Mouse (Mus musculus) brown adipose tissue, adult 24 weeks (tissue): ENCODE measurements around the gene Slc4a2. TPM values are rescaled to one million over a fixed set of nuclear protein-coding genes. Genes with fewer than 3 reads are reported as not detected.

Experiments used
- H3K27ac ChIP-seq: fragments of 200-500 bp; replicated peaks from 2 replicates; pipeline ENCODE4 v1.5.1; 2012; ENCODE audit warnings: low read depth, mild to moderate bottlenecking, low read length
- H3K4me1 ChIP-seq: fragments of 200-500 bp; 2 replicates; pipeline ENCODE4 v1.6.1; 2012; ENCODE audit warnings: low read length, mixed read lengths; ENCODE audit not compliant: control insufficient read depth, insufficient read depth, insufficient read length
- H3K4me3 ChIP-seq: fragments of 200-500 bp; 2 replicates; pipeline ENCODE4 v1.5.1; 2012; ENCODE audit warnings: low read depth, mild to moderate bottlenecking, low read length, moderate library complexity; ENCODE audit not compliant: insufficient read depth
- polyA plus RNA-seq: library from polyadenylated mRNA; stranded (reverse); fragments of >200 nt; gene quantifications from 2 replicates; pipeline ENCODE4 v1.2.4, GENCODE M21; 2012; ENCODE audit not compliant: missing spikeins, insufficient read depth, insufficient read length

The Slc4a2 gene
- polyA plus RNA-seq, 1 experiment, result 8.2 TPM

DNA sequence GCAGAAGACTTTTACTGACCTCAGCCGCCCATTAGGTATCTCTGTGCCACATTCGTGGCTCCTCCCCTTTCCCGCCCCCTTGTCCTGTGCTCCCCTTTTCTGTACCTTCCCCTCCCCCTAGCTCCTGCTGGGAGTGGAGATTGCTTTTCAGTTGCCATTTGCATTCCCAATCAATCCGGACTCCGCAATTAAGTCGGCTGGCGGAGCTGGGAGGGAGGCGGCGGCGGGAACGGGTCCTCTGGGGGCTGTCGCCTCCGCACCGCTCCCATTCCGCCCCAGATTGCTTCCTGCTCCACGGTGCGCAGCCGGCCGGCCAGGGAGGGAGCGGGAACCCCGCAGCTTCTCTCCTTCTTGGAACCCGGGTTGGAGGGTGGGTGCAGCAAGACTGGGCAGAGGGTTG, 61.3 kb downstream of the Slc4a2 start:
- H3K27ac ChIP-seq, result no peak overlapping the region
- no peak overlapping the region for H3K4me3 ChIP-seq
- H3K4me1 ChIP-seq, result no peaks in the 10 kb centered on the region

DNA sequence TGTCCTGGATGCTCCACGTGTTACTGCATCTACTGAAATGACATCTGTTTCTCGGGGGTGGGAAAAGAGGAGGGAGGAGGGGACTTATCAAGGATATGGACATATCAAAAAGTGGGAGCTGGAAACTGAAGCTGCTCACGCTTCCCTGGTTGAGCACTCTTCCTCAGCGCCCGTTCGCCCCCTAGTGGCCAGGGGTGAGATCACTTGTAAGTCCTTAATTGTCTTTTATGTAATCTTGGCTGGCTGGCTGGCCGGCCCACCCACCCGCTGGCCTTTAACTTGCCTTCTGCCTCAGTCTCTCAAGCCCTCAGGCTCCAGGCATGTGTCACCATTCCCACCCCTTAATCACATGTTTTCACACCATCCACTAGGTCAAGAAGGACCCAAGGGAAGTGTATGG, 62.5 kb downstream of the Slc4a2 start:
- no peaks in the 10 kb centered on the region for H3K4me1 ChIP-seq
- no peak overlapping the region for H3K4me3 ChIP-seq
- no peak overlapping the region for H3K27ac ChIP-seq

DNA sequence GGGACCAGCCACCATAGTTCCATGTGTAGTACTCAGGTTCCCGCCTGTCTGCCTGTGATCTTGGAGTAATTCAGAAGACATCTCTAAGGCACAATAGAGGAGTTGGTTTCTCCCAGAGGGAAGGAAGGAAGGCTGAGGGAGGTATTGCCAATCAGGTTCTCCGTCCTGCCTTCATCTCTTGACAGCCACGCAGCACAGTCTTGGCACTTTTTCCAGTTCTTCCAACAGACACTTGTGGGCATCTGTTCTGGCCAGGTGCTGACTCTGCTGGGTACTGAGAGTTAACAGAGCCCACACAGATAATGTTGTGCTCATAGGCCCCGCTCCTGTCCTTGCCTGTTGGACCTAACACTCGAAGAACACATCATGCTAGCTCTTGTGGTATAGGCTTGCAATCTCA, 63.1 kb downstream of the Slc4a2 start:
- no peak overlapping the region for H3K27ac ChIP-seq
- no peak overlapping the region for H3K4me3 ChIP-seq
- no peaks in the 10 kb centered on the region for H3K4me1 ChIP-seq

DNA sequence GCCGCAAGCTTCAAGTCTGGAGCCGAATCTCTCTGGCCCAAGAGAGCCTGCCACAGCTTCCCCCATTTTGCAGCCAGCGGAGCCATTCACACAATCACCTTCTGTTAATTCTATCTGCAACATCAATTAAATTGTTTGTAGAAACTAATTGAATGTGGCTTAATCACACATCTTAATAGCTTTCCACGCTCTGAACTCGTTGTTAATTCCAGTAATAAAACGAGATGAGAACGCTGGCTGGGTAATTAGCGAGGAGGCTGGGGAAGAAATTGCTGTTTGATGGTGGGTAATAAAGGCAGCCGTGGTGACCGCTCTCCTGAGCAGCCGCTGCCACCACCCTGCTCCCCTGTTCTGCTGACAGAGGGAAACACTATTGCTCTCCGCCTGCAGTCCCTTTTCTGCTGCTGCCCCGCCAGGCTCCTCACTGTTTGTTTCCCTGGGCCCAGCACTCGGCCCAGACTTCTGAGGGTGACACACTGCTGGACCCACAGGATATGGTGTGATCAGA, 66.8 kb downstream of the Slc4a2 start:
- Histone ChIP-seq H3K4me3 (no peak overlapping the region), H3K27ac (no peak overlapping the region)

More for the DNA sequence above, 66.8 kb downstream of the Slc4a2 start:
- no peaks in the 10 kb centered on the region for H3K4me1 ChIP-seq

Other genes with a start within 250 kb of the Slc4a2 start
- 1.4 and 2.3 TPM in 2 replicates for gene Kcnh2, start 72.2 kb upstream of the Slc4a2 start, polyA plus RNA-seq
- 10.2 and 11.2 TPM in 2 replicates for gene Nos3, start 59.0 kb upstream of the Slc4a2 start, polyA plus RNA-seq
- 5.8 and 6.2 TPM in 2 replicates for gene Atg9b, start 31.7 kb upstream of the Slc4a2 start, polyA plus RNA-seq
- 107 and 122 TPM in 2 replicates for gene Abcb8, start 30.2 kb upstream of the Slc4a2 start, polyA plus RNA-seq
- not detected in 2 replicates for gene Asic3, start 10.4 kb upstream of the Slc4a2 start, polyA plus RNA-seq
- 51.3 and 56.7 TPM in 2 replicates for gene Cdk5, start 307 bp upstream of the Slc4a2 start, polyA plus RNA-seq
- gene Fastk, start 21.4 kb downstream of the Slc4a2 start, polyA plus RNA-seq, result 148 and 188 TPM in 2 replicates
- gene Tmub1, start 24.0 kb downstream of the Slc4a2 start, polyA plus RNA-seq, result 3.8 and 11.7 TPM in 2 replicates
- 17.2 and 23.2 TPM in 2 replicates for gene Agap3, start 28.3 kb downstream of the Slc4a2 start, polyA plus RNA-seq
- not detected in 2 replicates for gene Gbx1, start 103.4 kb downstream of the Slc4a2 start, polyA plus RNA-seq
- 0.59 and 0.67 TPM in 2 replicates for gene Asb10, start 117.1 kb downstream of the Slc4a2 start, polyA plus RNA-seq
- not detected in 2 replicates for gene 4931409K22Rik, start 133.0 kb downstream of the Slc4a2 start, polyA plus RNA-seq
- gene Abcf2, start 153.6 kb downstream of the Slc4a2 start, polyA plus RNA-seq, result 27.8 and 32.1 TPM in 2 replicates
- 5.8 and 10.2 TPM in 2 replicates for gene Chpf2, start 162.9 kb downstream of the Slc4a2 start, polyA plus RNA-seq
- 15.3 and 16.7 TPM in 2 replicates for gene Smarcd3, start 200.6 kb downstream of the Slc4a2 start, polyA plus RNA-seq